Mouse (Mus musculus): ENCODE data around the gene Prdx6b.

GRCm38 (mm10) chr2:80271431-80271830, 20.8 kb upstream of the Prdx6b start:
- no peak for TF ChIP-seq EP300 (IDR thresholded peaks at IDR 0.05; ENCODE audit: insufficient read depth, low read depth, low read length)
- TF ChIP-seq CTCF (IDR thresholded peaks at IDR 0.05; ENCODE audit: low read depth, low read length), result no peak
- no peak for TF ChIP-seq POLR2A (IDR thresholded peaks at IDR 0.05; ENCODE audit: insufficient read depth, low read length)
